Comparison of ENCODE assay signal across 24 mouse cellular contexts in genomic region chr5:128235611-128236010, GRCm38 (mm10).
DNase-seq lines count a peak whose midpoint lies in the region; ATAC-seq lines count a peak whose summit lies in the region.
"Had no signal": no experiment of that assay in that cellular context is flagged by ENCODE, and none has a peak within 500 bp of the region (broad histone marks: within the 10 kb centered on the region; RNA-seq: fewer than 3 reads in every experiment).

No protein-coding gene starts in this region.

- H3K4me3 ChIP-seq in limb, embryonic 10.5 days = no peak overlapping the region

- WGBS in limb, embryonic 10.5 days = 85% methylated on average over 1 of the region's 1 CpGs

- no peaks in the 10 kb centered on the region for H3K27me3 ChIP-seq in limb, embryonic 10.5 days (ENCODE audit: low read depth, poor library complexity, severe bottlenecking)
- H3K27me3 ChIP-seq: CH12.LX, Patski had no signal

- no peaks in the 10 kb centered on the region for H3K9me3 ChIP-seq in limb, embryonic 10.5 days (replicated peaks)

- no peaks in the 10 kb centered on the region for H3K36me3 ChIP-seq in limb, embryonic 10.5 days
- H3K36me3 ChIP-seq: G1E had no signal

- H3K27ac ChIP-seq in limb, embryonic 10.5 days = peak overlapping the region; percentile 60; the same call in 1 of the 2 replicates

- no peak for DNase-seq in frontal cortex, postnatal 14 days (ENCODE audit: low spot score in 2 of 2)
- peak; percentile 51 for DNase-seq in brain, adult 2 months (ENCODE audit: low read depth, low spot score)
- no peak for DNase-seq in limb, embryonic 10.5 days (ENCODE audit: low spot score)
- peak; percentile 21 for DNase-seq in telencephalon, adult 2 months (ENCODE audit: low read depth, low spot score)
- DNase-seq in layer of hippocampus, postnatal 10 days (ENCODE audit: low spot score in 2 of 2) = no peak
- DNase-seq in MN1 (ENCODE audit: low spot score) = no peak
- DNase-seq in gastrocnemius, adult 18-20 months (ENCODE audit: low spot score) = no peak
- DNase-seq: adrenal gland, adult 2 months; adrenal gland, adult 8-10 months; adrenal gland, postnatal 10 days; adrenal gland, postnatal 14 days; adrenal gland, postnatal 25 days; adrenal gland, postnatal 36 days; B cell, adult 2 months; cerebellum, adult 11 months; cerebellum, adult 11-12 months; cerebellum, adult 18-20 months; cerebellum, adult 2 months had no signal

- H3K4me1 ChIP-seq in limb, embryonic 10.5 days = peaks cover 29% of the 10 kb centered on the region

- ATAC-seq in frontal cortex, adult (ENCODE audit: low TSS enrichment) = peak; percentile 41; the same call in 1 of the 2 replicates
- ATAC-seq: activated CD4-positive, CD25-positive, alpha-beta regulatory T cell, adult 4 months; CD4-positive, CD25-positive, alpha-beta regulatory T cell, adult 4 months; Patski had no signal

Comparison
In these comparisons a context has a peak if more than half of its experiments do, and no peak if none do; other contexts are left out.
1. DNase-seq: peak in brain, adult 2 months (single experiment) and telencephalon, adult 2 months (single experiment); none in frontal cortex, postnatal 14 days (0 of 2), limb, embryonic 10.5 days (single experiment), layer of hippocampus, postnatal 10 days (0 of 2), MN1 (single experiment) and gastrocnemius, adult 18-20 months (single experiment).